Mouse (Mus musculus) stomach, postnatal 0 days (tissue): ENCODE measurements around the gene Klf16. TPM values are rescaled to one million over a fixed set of nuclear protein-coding genes. Genes with fewer than 3 reads are reported as not detected.

ENCODE experiments used
- ATAC-seq: fragments of 200-750 bp; cut with Nextera tagmentation; 2 replicates; pipeline ENCODE4 v1.8.0; 2017; ENCODE audit not compliant: low FRiP score, low TSS enrichment
- DNase-seq: peaks from one replicate; pipeline ENCODE4 v3.0.0-alpha.2; 2016; ENCODE audit warnings: low spot score
- H3K27ac ChIP-seq: fragments of 300-500 bp; sonication (generic); replicated peaks from 2 replicates; pipeline ENCODE4 v1.5.1; 2014; ENCODE audit warnings: mild to moderate bottlenecking, control low read depth
- H3K27me3 ChIP-seq: fragments of 300-500 bp; sonication (generic); 2 replicates; pipeline ENCODE4 v1.6.1; 2014; ENCODE audit warnings: low read length; ENCODE audit not compliant: control insufficient read depth, insufficient read depth
- H3K36me3 ChIP-seq: fragments of 300-500 bp; sonication (generic); 2 replicates; pipeline ENCODE4 v1.6.1; 2014; ENCODE audit warnings: low read length, mixed read lengths; ENCODE audit not compliant: control insufficient read depth, insufficient read depth
- H3K4me1 ChIP-seq: fragments of 300-500 bp; sonication (generic); replicated peaks from 2 replicates; pipeline ENCODE4 v1.6.1; 2014; ENCODE audit warnings: antibody characterized with exemption; ENCODE audit not compliant: control insufficient read depth, insufficient read depth
- H3K4me2 ChIP-seq: fragments of 300-500 bp; sonication (generic); replicated peaks from 2 replicates; pipeline ENCODE4 v1.6.1; 2014; ENCODE audit warnings: low read depth, mild to moderate bottlenecking, control low read depth, moderate library complexity
- H3K4me3 ChIP-seq: fragments of 300-500 bp; sonication (generic); 2 replicates; pipeline ENCODE4 v1.5.1; 2014; ENCODE audit warnings: low read depth, low read length, control low read depth
- H3K9ac ChIP-seq: fragments of 300-500 bp; sonication (generic); 2 replicates; pipeline ENCODE4 v1.6.1; 2014; ENCODE audit warnings: mild to moderate bottlenecking, low read length, control low read depth, mixed read lengths
- H3K9me3 ChIP-seq: fragments of 300-500 bp; sonication (generic); 2 replicates; pipeline ENCODE4 v1.6.1; 2016; ENCODE audit warnings: low read length; ENCODE audit not compliant: control insufficient read depth
- CTCF ChIP-seq: IDR thresholded peaks from 2 replicates; pipeline ENCODE4 v1.5.1; 2016; ENCODE audit warnings: antibody characterized with exemption, low read depth, mild to moderate bottlenecking, moderate library complexity
- EP300 ChIP-seq: optimal IDR thresholded peaks from 2 replicates; pipeline ENCODE3; 2016; ENCODE audit warnings: antibody characterized with exemption
- WGBS: fragments of 180-500 bp; shearing (Covaris S2); extraction: QIAGEN DNeasy Blood & Tissue Kit; methylation state at CpG from one replicate; pipeline ENCODE4 v1.1.7; 2014; 5-methylcytosine and 5-hydroxymethylcytosine counted together
- polyA plus RNA-seq: library from polyadenylated mRNA; unstranded; fragments of >200 nt; fragmentation: Nextera tagmentation; extraction: Ambion mirVana; gene quantifications from 2 replicates; pipeline ENCODE4 v1.2.1, GENCODE M21; 2015

The Klf16 gene
- polyA plus RNA-seq, 1 experiment from 2014 or later = 8.3 TPM

DNA sequence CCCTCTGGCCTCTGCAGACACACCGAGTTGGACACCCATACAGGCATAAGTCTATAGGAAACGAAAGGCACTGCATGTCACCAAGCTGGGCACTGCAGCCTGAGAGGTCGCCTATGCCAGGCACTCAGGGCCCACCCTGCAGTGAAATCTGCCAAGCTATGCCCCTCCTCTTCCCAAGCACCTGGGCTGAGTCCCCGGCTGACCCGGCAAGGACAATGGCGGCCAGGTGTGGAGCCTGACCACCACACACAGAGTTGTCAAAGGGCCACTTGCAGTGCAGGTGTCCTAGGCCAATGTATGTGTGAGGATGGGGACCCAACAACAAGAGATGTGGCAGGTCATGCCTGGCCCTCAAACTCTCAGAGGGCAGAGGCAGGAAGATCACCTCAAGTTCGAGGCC, 17.7 kb downstream of the Klf16 start:
- no peak overlapping the region for H3K4me3 ChIP-seq
- H3K4me1 ChIP-seq = peaks cover 9% of the 10 kb centered on the region
- no peak overlapping the region for H3K9ac ChIP-seq
- no peak overlapping the region for H3K4me2 ChIP-seq
- DNase-seq (no peak), ATAC-seq (no peak)
- H3K27ac ChIP-seq = no peak overlapping the region
- WGBS = 90% methylated on average over 7 of the region's 7 CpGs
- H3K36me3 ChIP-seq = no peaks in the 10 kb centered on the region
- H3K27me3 ChIP-seq = no peaks in the 10 kb centered on the region
- H3K9me3 ChIP-seq = no peaks in the 10 kb centered on the region
- no peak for TF ChIP-seq CTCF
- TF ChIP-seq EP300 = no peak

DNA sequence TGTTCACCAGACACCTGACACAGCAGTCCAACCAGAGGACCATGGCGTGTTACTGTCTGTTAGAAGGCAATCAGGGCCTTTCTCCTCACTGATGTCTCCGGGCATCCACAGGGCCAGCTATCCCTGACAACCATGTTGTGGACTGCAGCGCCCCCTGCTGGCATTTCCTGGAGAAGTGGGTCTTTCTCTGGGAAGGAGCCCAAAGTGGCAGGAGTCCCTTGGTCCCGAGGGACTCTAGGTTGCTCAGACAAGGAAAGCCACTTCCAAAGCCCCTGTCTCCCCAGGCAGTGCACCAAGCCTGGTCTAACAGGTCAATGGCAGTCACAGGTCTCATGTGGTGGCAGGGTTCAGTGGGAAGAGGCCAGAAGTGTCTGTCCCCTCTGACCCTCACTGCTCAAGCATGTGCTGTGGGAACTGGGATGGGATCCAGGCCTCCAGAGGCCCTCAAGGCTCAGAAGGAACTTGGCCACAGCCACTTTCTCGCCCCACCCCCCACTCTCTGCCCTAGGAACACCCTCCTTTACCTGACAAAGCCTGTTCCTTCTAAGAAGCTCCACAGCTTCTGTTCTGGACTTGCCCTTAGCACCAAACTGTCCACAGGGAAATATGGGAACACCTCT, 19.7 kb downstream of the Klf16 start:
- ATAC-seq (no peak), DNase-seq (peak; percentile 85)
- TF ChIP-seq CTCF = peak; percentile 85
- TF ChIP-seq EP300 = no peak
- Histone ChIP-seq H3K9ac (peak overlapping the region; percentile 38; the same call in 1 of the 2 replicates), H3K4me3 (no peak overlapping the region), H3K36me3 (no peaks in the 10 kb centered on the region), H3K4me2 (no peak overlapping the region), H3K9me3 (no peaks in the 10 kb centered on the region), H3K4me1 (peaks cover 9% of the 10 kb centered on the region), H3K27ac (0 out of 2 replicates have a peak overlapping the region, but pooled peaks have one; percentile 30), H3K27me3 (no peaks in the 10 kb centered on the region)
- WGBS = 23% methylated on average over 5 of the region's 5 CpGs

DNA sequence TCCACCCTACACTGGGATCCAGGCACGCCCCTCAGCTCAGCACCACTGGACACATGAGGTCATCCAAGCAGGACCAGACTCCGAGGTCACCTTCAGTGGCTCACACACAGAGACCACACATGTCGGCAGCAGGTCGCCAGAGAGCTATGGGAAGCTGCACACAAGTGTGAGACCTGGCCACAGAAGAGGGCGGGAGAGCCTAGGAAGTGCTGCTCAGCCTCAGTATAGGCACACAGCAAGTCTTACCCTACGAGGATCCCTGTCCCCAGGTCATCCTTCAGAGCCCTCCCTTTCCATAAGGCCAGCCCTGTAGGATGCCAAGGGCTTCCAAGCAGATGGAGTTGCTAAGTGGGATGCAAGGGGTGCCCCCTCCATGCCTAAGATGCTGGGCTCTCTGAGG, 23.1 kb downstream of the Klf16 start:
- Histone ChIP-seq H3K27ac (no peak overlapping the region), H3K4me2 (no peak overlapping the region), H3K4me1 (peaks cover 5% of the 10 kb centered on the region; the same call in 1 of the 2 replicates), H3K36me3 (peaks cover 9% of the 10 kb centered on the region), H3K4me3 (no peak overlapping the region), H3K9me3 (no peaks in the 10 kb centered on the region), H3K27me3 (no peaks in the 10 kb centered on the region), H3K9ac (no peak overlapping the region)
- TF ChIP-seq CTCF (no peak), EP300 (no peak)
- ATAC-seq (no peak), DNase-seq (no peak)
- 82% methylated on average over 6 of the region's 6 CpGs for WGBS

DNA sequence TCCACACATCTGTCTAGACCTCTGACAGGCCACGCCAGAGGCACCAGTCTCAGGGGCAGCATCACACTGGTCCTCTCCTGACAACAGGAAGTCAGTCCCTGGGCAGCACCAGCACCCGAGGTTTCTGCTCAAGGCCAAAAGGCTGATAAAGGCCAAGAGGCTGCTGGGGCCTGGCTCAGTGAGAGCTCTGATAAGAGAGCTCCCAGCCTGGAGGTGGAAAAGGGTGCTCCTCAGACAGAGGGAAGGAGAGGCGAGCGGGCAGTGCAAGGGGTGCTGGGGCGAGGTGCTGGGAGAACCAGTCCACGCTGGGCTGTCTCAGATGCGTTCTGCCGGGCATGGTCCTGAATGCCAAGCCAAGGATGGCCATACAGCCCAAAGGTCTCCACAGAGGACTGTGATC, 23.5 kb downstream of the Klf16 start:
- no peak overlapping the region for H3K4me3 ChIP-seq
- H3K4me1 ChIP-seq = peaks cover 5% of the 10 kb centered on the region; the same call in 1 of the 2 replicates
- H3K9me3 ChIP-seq = no peaks in the 10 kb centered on the region
- no peak overlapping the region for H3K9ac ChIP-seq
- 83% methylated on average over 8 of the region's 8 CpGs for WGBS
- no peaks in the 10 kb centered on the region for H3K27me3 ChIP-seq
- no peak overlapping the region for H3K4me2 ChIP-seq
- H3K27ac ChIP-seq = no peak overlapping the region
- ATAC-seq = no peak
- peaks cover 9% of the 10 kb centered on the region for H3K36me3 ChIP-seq
- no peak for TF ChIP-seq EP300
- TF ChIP-seq CTCF = no peak
- DNase-seq = no peak

DNA sequence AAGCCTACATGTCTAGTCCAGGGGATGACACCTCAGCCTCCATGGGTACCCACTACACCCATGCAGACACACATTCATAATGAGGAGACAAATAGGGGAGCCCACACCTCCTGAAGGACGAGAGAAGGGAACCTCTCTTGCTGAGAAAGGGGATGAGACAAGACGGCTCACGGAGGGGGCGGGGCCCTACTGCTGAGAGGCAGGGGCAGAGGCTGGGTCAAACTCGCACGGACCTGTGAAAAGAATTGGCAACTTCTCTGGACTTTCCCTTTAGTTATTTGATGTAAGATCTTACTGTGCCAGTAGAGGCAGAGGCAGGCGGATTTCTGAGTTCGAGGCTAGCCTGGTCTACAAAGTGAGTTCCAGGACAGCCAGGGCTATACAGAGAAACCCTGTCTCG, 24.8 kb downstream of the Klf16 start:
- no peak for TF ChIP-seq CTCF
- no peak for TF ChIP-seq EP300
- no peak for ATAC-seq
- 60% methylated on average over 9 of the region's 9 CpGs for WGBS
- Histone ChIP-seq H3K36me3 (peaks cover 13% of the 10 kb centered on the region), H3K9me3 (no peaks in the 10 kb centered on the region), H3K4me2 (no peak overlapping the region), H3K4me1 (no peaks in the 10 kb centered on the region), H3K4me3 (no peak overlapping the region), H3K9ac (0 out of 2 replicates have a peak overlapping the region, but pooled peaks have one; percentile 35), H3K27ac (no peak overlapping the region), H3K27me3 (no peaks in the 10 kb centered on the region)
- DNase-seq = no peak

DNA sequence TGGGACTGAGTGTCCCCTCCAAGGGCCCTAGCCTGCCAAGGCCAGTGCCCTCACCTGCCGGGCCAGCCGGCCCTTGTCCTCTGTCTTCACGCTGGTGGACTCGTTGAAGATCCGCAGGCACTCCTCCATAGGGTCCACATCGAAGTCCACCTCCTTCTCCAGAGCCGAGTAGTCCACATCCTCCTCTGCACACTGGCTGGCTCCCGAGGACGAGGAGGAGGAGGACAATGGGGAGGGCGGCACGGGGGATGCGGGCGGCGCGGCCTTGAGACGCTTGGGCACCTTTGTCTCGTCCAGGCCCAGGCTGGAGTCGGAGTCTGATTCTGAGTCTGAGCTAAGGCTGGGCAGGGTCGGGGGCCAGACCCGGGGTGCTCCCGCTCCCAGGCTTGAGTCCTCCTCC, 27.8 kb downstream of the Klf16 start:
- Histone ChIP-seq H3K36me3 (peaks cover 33% of the 10 kb centered on the region), H3K27ac (no peak overlapping the region), H3K4me2 (no peak overlapping the region), H3K4me1 (no peaks in the 10 kb centered on the region), H3K9me3 (no peaks in the 10 kb centered on the region), H3K9ac (no peak overlapping the region), H3K4me3 (no peak overlapping the region), H3K27me3 (no peaks in the 10 kb centered on the region)
- no peak for ATAC-seq
- no peak for DNase-seq
- TF ChIP-seq CTCF (no peak), EP300 (no peak)
- WGBS = 89% methylated on average over 21 of the region's 21 CpGs
